Mouse (Mus musculus) erythroblast, embryonic 14.5 days (primary cell): ENCODE measurements around the gene Phlda2.

Source experiments
- GATA1 ChIP-seq: IDR thresholded peaks from 2 replicates; pipeline ENCODE4 v1.6.1; 2012; ENCODE audit warnings: low read length, inconsistent platforms, mixed read lengths
- TAL1 ChIP-seq: IDR thresholded peaks from 3 replicates; pipeline ENCODE4 v1.6.1; 2012; ENCODE audit warnings: low read length, inconsistent platforms, mixed read lengths

- no peak for TF ChIP-seq GATA1
- no peak for TF ChIP-seq TAL1
Observed at GRCm38 (mm10) chr7:143549588-143550220, 46.8 kb upstream of the Phlda2 start.
